Mouse (Mus musculus): ENCODE measurements around the gene Olfr64. TPM values are rescaled to one million over a fixed set of nuclear protein-coding genes. Genes with fewer than 3 reads are reported as not detected.

Olfr64 gene
- not detected for total RNA-seq (2023)

GRCm38 (mm10) chr7:103894385-103894784, at the start of gene Olfr64:
Gene Olfr64 (minus strand): TSS chr7:103894485.

GRCm38 (mm10) chr7:103934264-103934663, 40.0 kb upstream of the Olfr64 start, which contains the start of gene Olfr632:
Gene Olfr632 (plus strand): TSS chr7:103934347.

GRCm38 (mm10) chr7:103928525-103928924, 34.2 kb upstream of the Olfr64 start, which contains the start of gene Olfr631:
Gene Olfr631 (plus strand): TSS chr7:103928825.

GRCm38 (mm10) chr7:103903187-103903586, 8.9 kb upstream of the Olfr64 start, which contains the start of gene Olfr65:
Gene Olfr65 (plus strand): TSS chr7:103903487.

GRCm38 (mm10) chr7:103886152-103886551, 8.1 kb downstream of the Olfr64 start, which contains the start of gene Olfr66:
Gene Olfr66 (minus strand): TSS chr7:103886252.

GRCm38 (mm10) chr7:103853090-103853489, 41.2 kb downstream of the Olfr64 start, which contains the start of gene Hbb-y:
Gene Hbb-y (minus strand): TSS chr7:103853216.

GRCm38 (mm10) chr7:103843034-103843433, 51.3 kb downstream of the Olfr64 start, which contains the start of gene Hbb-bh1:
Gene Hbb-bh1 (minus strand): TSS chr7:103843164.

GRCm38 (mm10) chr7:103840268-103840667, 54.0 kb downstream of the Olfr64 start, which contains the start of gene Hbb-bh2:
Gene Hbb-bh2 (minus strand): TSS chr7:103840520.

Other genes starting within 250 kb of the Olfr64 start
- not detected for gene Olfr623, start 230.8 kb downstream of the Olfr64 start, total RNA-seq (2023)
- gene Olfr624, start 223.3 kb downstream of the Olfr64 start, total RNA-seq (2023) = not detected
- gene Olfr625-ps1, start 211.8 kb downstream of the Olfr64 start, total RNA-seq (2023) = not detected
- gene Olfr243, start 179.8 kb downstream of the Olfr64 start, total RNA-seq (2023) = not detected
- gene Olfr628, start 164.1 kb downstream of the Olfr64 start, total RNA-seq (2023) = not detected
- not detected for gene Olfr629, start 149.5 kb downstream of the Olfr64 start, total RNA-seq (2023)
- not detected for gene Olfr630, start 137.2 kb downstream of the Olfr64 start, total RNA-seq (2023)
- not detected for gene Olfr69, start 122.9 kb downstream of the Olfr64 start, total RNA-seq (2023)
- gene Olfr68, start 114.8 kb downstream of the Olfr64 start, total RNA-seq (2023) = not detected
- gene Olfr67, start 102.7 kb downstream of the Olfr64 start, total RNA-seq (2023) = not detected
- 100 to 1,000 TPM in 1 of 2 experiments, 10 to 100 TPM in 1; 81.2 to 165 TPM for gene Hbb-bt, start 80.5 kb downstream of the Olfr64 start, total RNA-seq (2023)
- 100 to 1,000 TPM; 331 to 680 TPM for gene Hbb-bs, start 66.4 kb downstream of the Olfr64 start, total RNA-seq (2023)
- gene Hbb-bh2, start 54.0 kb downstream of the Olfr64 start, total RNA-seq (2023) = not detected
- gene Hbb-bh1, start 51.3 kb downstream of the Olfr64 start, total RNA-seq (2023) = not detected
- not detected for gene Hbb-y, start 41.3 kb downstream of the Olfr64 start, total RNA-seq (2023)
- gene Olfr66, start 8.2 kb downstream of the Olfr64 start, total RNA-seq (2023) = not detected
- not detected for gene Olfr65, start 9.0 kb upstream of the Olfr64 start, total RNA-seq (2023)
- gene Olfr631, start 34.3 kb upstream of the Olfr64 start, total RNA-seq (2023) = not detected
- not detected for gene Olfr632, start 39.9 kb upstream of the Olfr64 start, total RNA-seq (2023)
- not detected for gene Olfr633, start 50.0 kb upstream of the Olfr64 start, total RNA-seq (2023)
- gene Olfr635, start 76.7 kb upstream of the Olfr64 start, total RNA-seq (2023) = not detected
- gene Olfr638, start 104.3 kb upstream of the Olfr64 start, total RNA-seq (2023) = not detected
- under 1 TPM; 0.07 to 0.09 TPM for gene Olfr639, start 122.8 kb upstream of the Olfr64 start, total RNA-seq (2023)
- not detected for gene Olfr640, start 131.1 kb upstream of the Olfr64 start, total RNA-seq (2023)
- gene Olfr641, start 141.0 kb upstream of the Olfr64 start, total RNA-seq (2023) = not detected
- gene Olfr642, start 158.2 kb upstream of the Olfr64 start, total RNA-seq (2023) = not detected
- gene 4930516K23Rik, start 167.0 kb upstream of the Olfr64 start, total RNA-seq (2023) = not detected
- not detected for gene Olfr644, start 177.4 kb upstream of the Olfr64 start, total RNA-seq (2023)
- gene Olfr645, start 191.0 kb upstream of the Olfr64 start, total RNA-seq (2023) = not detected
- under 1 TPM in 1 of 2 experiments, not detected in 1; 0.13 TPM for gene Olfr646, start 210.4 kb upstream of the Olfr64 start, total RNA-seq (2023)
- not detected for gene Ubqln5, start 235.3 kb upstream of the Olfr64 start, total RNA-seq (2023)
- gene Olfr643, start 242.9 kb upstream of the Olfr64 start, total RNA-seq (2023) = not detected
- not detected for gene Ubqln3, start 248.8 kb upstream of the Olfr64 start, total RNA-seq (2023)

All from neutrophil, adult 83 days (primary cell).